Mouse (Mus musculus) E14TG2a.4 (cell line): Measurements from ENCODE around the gene Cpt1a.

Source experiments
- CTCF ChIP-seq: conservative IDR thresholded peaks from 2 replicates; pipeline ENCODE4 v1.5.1; 2014; ENCODE audit warnings: low read length
- NANOG ChIP-seq: IDR thresholded peaks from 2 replicates; pipeline ENCODE4 v1.6.1; 2014; ENCODE audit warnings: borderline replicate concordance, low read length, mixed read lengths
- POU5F1 ChIP-seq: IDR thresholded peaks from 2 replicates; pipeline ENCODE4 v1.6.1; 2014; ENCODE audit warnings: low read length, borderline replicate concordance

DNA sequence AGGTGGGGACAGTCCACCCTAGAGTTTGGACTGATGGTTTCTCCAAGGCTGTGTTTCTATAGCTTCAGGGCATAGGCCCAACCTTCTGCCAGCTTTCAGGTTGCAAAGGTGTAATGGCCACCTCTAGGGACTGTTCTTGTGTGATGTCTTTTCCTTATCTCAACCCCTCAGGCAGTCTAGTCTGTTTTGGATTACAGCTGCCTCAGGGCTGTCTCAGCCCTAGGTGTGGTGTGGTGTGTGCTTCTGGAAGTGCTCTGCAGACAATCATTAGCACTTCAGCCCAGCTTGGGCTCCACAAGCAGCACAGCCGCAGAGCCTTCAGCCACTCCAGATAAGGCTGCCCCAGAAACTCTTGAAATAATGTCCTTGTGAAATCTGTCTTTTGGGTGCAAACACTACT, 70.2 kb downstream of the Cpt1a start:
- no peak for TF ChIP-seq CTCF
- TF ChIP-seq NANOG = no peak
- no peak for TF ChIP-seq POU5F1
